Mouse (Mus musculus) embryonic facial prominence, embryonic 11.5 days (tissue): ENCODE measurements around the gene Eif2ak4. TPM values are rescaled to one million over a fixed set of nuclear protein-coding genes. Genes with fewer than 3 reads are reported as not detected.

Experiments
- ATAC-seq: fragments of 200-750 bp; cut with Nextera tagmentation; replicated peaks from 2 replicates; pipeline ENCODE4 v1.8.0; 2017; ENCODE audit warnings: low read depth; ENCODE audit not compliant: insufficient number of reproducible peaks, low FRiP score, low TSS enrichment
- DNase-seq: peaks from one replicate; pipeline ENCODE4 v3.0.0-alpha.2; 2015; ENCODE audit warnings: low spot score
- H3K27ac ChIP-seq: fragments of 300-500 bp; sonication (generic); replicated peaks from 2 replicates; pipeline ENCODE4 v1.5.1; 2014; ENCODE audit warnings: mild to moderate bottlenecking, low read depth, low read length, control low read depth
- H3K27me3 ChIP-seq: fragments of 300-500 bp; sonication (generic); 2 replicates; pipeline ENCODE4 v1.6.1; 2014; ENCODE audit warnings: mild to moderate bottlenecking, low read length, moderate library complexity, mixed read lengths; ENCODE audit not compliant: control insufficient read depth, insufficient read depth
- H3K36me3 ChIP-seq: fragments of 300-500 bp; sonication (generic); replicated peaks from 2 replicates; pipeline ENCODE4 v1.6.1; 2014; ENCODE audit warnings: low read depth, mild to moderate bottlenecking, low read length, moderate library complexity, mixed read lengths; ENCODE audit not compliant: control insufficient read depth, insufficient read depth
- H3K4me1 ChIP-seq: fragments of 300-500 bp; sonication (generic); 2 replicates; pipeline ENCODE4 v1.6.1; 2014; ENCODE audit warnings: low read length, mixed read lengths; ENCODE audit not compliant: control insufficient read depth, insufficient read depth
- H3K4me2 ChIP-seq: fragments of 300-500 bp; sonication (generic); 2 replicates; pipeline ENCODE4 v1.6.1; 2014; ENCODE audit warnings: low read depth, mild to moderate bottlenecking, control low read depth, low read length, moderate library complexity
- H3K4me3 ChIP-seq: fragments of 300-500 bp; sonication (generic); 2 replicates; pipeline ENCODE4 v1.5.1; 2014; ENCODE audit warnings: low read depth, low read length, control low read depth
- H3K9ac ChIP-seq: fragments of 300-500 bp; sonication (generic); replicated peaks from 2 replicates; pipeline ENCODE4 v1.6.1; 2014; ENCODE audit warnings: mild to moderate bottlenecking, control low read depth, low read length
- H3K9me3 ChIP-seq: fragments of 300-500 bp; sonication (generic); replicated peaks from 2 replicates; pipeline ENCODE4 v1.6.1; 2016; ENCODE audit warnings: mild to moderate bottlenecking, low read length, inconsistent platforms, mixed read lengths; ENCODE audit not compliant: control insufficient read depth
- WGBS: fragments of 180-500 bp; shearing (Covaris S2); extraction: QIAGEN DNeasy Blood & Tissue Kit; methylation state at CpG from one replicate; pipeline ENCODE4 v1.1.7; 2014; 5-methylcytosine and 5-hydroxymethylcytosine counted together
- polyA plus RNA-seq: library from polyadenylated mRNA; unstranded; fragments of >200 nt; fragmentation: Nextera tagmentation; extraction: Ambion mirVana; gene quantifications from 2 replicates; pipeline ENCODE4 v1.2.1, GENCODE M21; 2014

Gene Eif2ak4
- polyA plus RNA-seq, 1 experiment from 2014 or later, result 11.6 TPM

GRCm38 (mm10) chr2:118431589-118431988 is 43.2 kb downstream of the Eif2ak4 start:
- no peak overlapping the region for H3K4me2 ChIP-seq
- WGBS, result 70% methylated on average over 5 of the region's 5 CpGs
- H3K9me3 ChIP-seq, result no peaks in the 10 kb centered on the region
- ATAC-seq, result no peak
- H3K9ac ChIP-seq, result no peak overlapping the region
- no peaks in the 10 kb centered on the region for H3K4me1 ChIP-seq
- H3K36me3 ChIP-seq, result peaks cover 3% of the 10 kb centered on the region; the same call in 1 of the 2 replicates
- H3K4me3 ChIP-seq, result no peak overlapping the region
- DNase-seq, result peak; percentile 53
- H3K27ac ChIP-seq, result no peak overlapping the region
- H3K27me3 ChIP-seq, result no peaks in the 10 kb centered on the region

GRCm38 (mm10) chr2:118442172-118442571 is 53.8 kb downstream of the Eif2ak4 start:
- Histone ChIP-seq H3K27ac (no peak overlapping the region), H3K4me3 (no peak overlapping the region), H3K9ac (no peak overlapping the region), H3K4me1 (no peaks in the 10 kb centered on the region), H3K27me3 (no peaks in the 10 kb centered on the region), H3K4me2 (no peak overlapping the region), H3K36me3 (no peaks in the 10 kb centered on the region), H3K9me3 (no peaks in the 10 kb centered on the region)
- ATAC-seq, result no peak
- WGBS, result 65% methylated on average over 5 of the region's 5 CpGs
- no peak for DNase-seq

- Histone ChIP-seq H3K27ac (no peak overlapping the region), H3K9ac (no peak overlapping the region), H3K27me3 (no peaks in the 10 kb centered on the region), H3K4me2 (no peak overlapping the region), H3K4me1 (no peaks in the 10 kb centered on the region), H3K4me3 (no peak overlapping the region), H3K9me3 (no peaks in the 10 kb centered on the region), H3K36me3 (no peaks in the 10 kb centered on the region)
- 94% methylated on average over 4 of the region's 4 CpGs for WGBS
- DNase-seq, result no peak
- no peak for ATAC-seq
These were observed 54.3 kb downstream of the Eif2ak4 start for GRCm38 (mm10) chr2:118442723-118443122.

- no peaks in the 10 kb centered on the region for H3K4me1 ChIP-seq
- no peak for DNase-seq
- no peak overlapping the region for H3K4me2 ChIP-seq
- no peaks in the 10 kb centered on the region for H3K36me3 ChIP-seq
- no peak overlapping the region for H3K9ac ChIP-seq
- H3K4me3 ChIP-seq, result no peak overlapping the region
- no peaks in the 10 kb centered on the region for H3K27me3 ChIP-seq
- H3K27ac ChIP-seq, result no peak overlapping the region
- WGBS, result 76% methylated on average over 13 of the region's 13 CpGs
- no peaks in the 10 kb centered on the region for H3K9me3 ChIP-seq
- no peak for ATAC-seq
These were observed 57.6 kb downstream of the Eif2ak4 start for GRCm38 (mm10) chr2:118445696-118446674.

- no peak for DNase-seq
These were observed 59.8 kb downstream of the Eif2ak4 start for GRCm38 (mm10) chr2:118448181-118448580.

GRCm38 (mm10) chr2:118451056-118451455 is 62.6 kb downstream of the Eif2ak4 start:
- no peak for ATAC-seq
- WGBS, result 91% methylated on average over 6 of the region's 6 CpGs
- no peak overlapping the region for H3K4me2 ChIP-seq

More at GRCm38 (mm10) chr2:118448181-118448580, 59.8 kb downstream of the Eif2ak4 start:
- ATAC-seq, result no peak
- 84% methylated on average over 12 of the region's 12 CpGs for WGBS
- Histone ChIP-seq H3K9me3 (no peaks in the 10 kb centered on the region), H3K9ac (no peak overlapping the region), H3K27me3 (no peaks in the 10 kb centered on the region), H3K4me3 (no peak overlapping the region), H3K4me2 (no peak overlapping the region), H3K27ac (no peak overlapping the region), H3K4me1 (no peaks in the 10 kb centered on the region), H3K36me3 (no peaks in the 10 kb centered on the region)

GRCm38 (mm10) chr2:118457029-118457428 is 68.6 kb downstream of the Eif2ak4 start:
- Histone ChIP-seq H3K36me3 (no peaks in the 10 kb centered on the region), H3K27me3 (no peaks in the 10 kb centered on the region), H3K27ac (no peak overlapping the region), H3K4me1 (no peaks in the 10 kb centered on the region), H3K9ac (no peak overlapping the region), H3K9me3 (no peaks in the 10 kb centered on the region), H3K4me3 (no peak overlapping the region), H3K4me2 (no peak overlapping the region)
- 96% methylated on average over 3 of the region's 3 CpGs for WGBS
- no peak for DNase-seq
- no peak for ATAC-seq

More at GRCm38 (mm10) chr2:118451056-118451455, 62.6 kb downstream of the Eif2ak4 start:
- Histone ChIP-seq H3K27me3 (no peaks in the 10 kb centered on the region), H3K4me3 (no peak overlapping the region), H3K4me1 (no peaks in the 10 kb centered on the region), H3K9ac (no peak overlapping the region), H3K27ac (no peak overlapping the region), H3K9me3 (no peaks in the 10 kb centered on the region), H3K36me3 (no peaks in the 10 kb centered on the region)
- no peak for DNase-seq
